Comparison of ENCODE assay signal across 8 mouse cellular contexts in genomic region chr2:71389864-71390263, GRCm38 (mm10). TPM values are rescaled to one million over a fixed set of nuclear protein-coding genes. Genes with fewer than 3 reads are reported as not detected.
A peak's percentile ranks its signal among the peaks of the same experiment; 100 is the strongest.
DNase-seq lines count a peak whose midpoint lies in the region; ATAC-seq and TF ChIP-seq lines count a peak whose summit lies in the region.

No protein-coding gene starts in this region.

- no peaks in the 10 kb centered on the region for H3K27me3 ChIP-seq in kidney, adult 2 months (replicated peaks; ENCODE audit: control insufficient read depth, insufficient read depth, low read length)
- no peaks in the 10 kb centered on the region for H3K27me3 ChIP-seq in intestine, embryonic 14.5 days (replicated peaks; ENCODE audit: control insufficient read depth, insufficient read depth, low read length)

- H3K4me2 ChIP-seq in intestine, embryonic 14.5 days (ENCODE audit: low read length), result peak overlapping the region; percentile 63

- no peaks in the 10 kb centered on the region for H3K9me3 ChIP-seq in intestine, embryonic 14.5 days (ENCODE audit: control insufficient read depth, low read length)

- TF ChIP-seq CTCF in kidney, adult 2 months (conservative IDR thresholded peaks at IDR 0.05; ENCODE audit: insufficient read depth, insufficient read length, low read depth, low read length), result no peak

- H3K9ac ChIP-seq in intestine, embryonic 14.5 days (ENCODE audit: low read length), result peak overlapping the region; percentile 83

- no peak for TF ChIP-seq POLR2A in kidney, adult 2 months (IDR thresholded peaks at IDR 0.05; ENCODE audit: low read depth, low read length)

- 40% methylated on average over 9 of the region's 9 CpGs for WGBS in kidney, adult 2 months
- 57% methylated on average over 9 of the region's 9 CpGs for WGBS in intestine, embryonic 14.5 days

- H3K27ac ChIP-seq in kidney, adult 2 months (ENCODE audit: insufficient read depth, low read depth, low read length), result no peak overlapping the region
- H3K27ac ChIP-seq in brown adipose tissue, adult 24 weeks (replicated peaks; ENCODE audit: low read depth, low read length), result no peak overlapping the region
- peak overlapping the region; percentile 87; the same call in 1 of the 2 replicates for H3K27ac ChIP-seq in intestine, embryonic 14.5 days (ENCODE audit: low read depth)

- H3K4me3 ChIP-seq in kidney, adult 2 months (ENCODE audit: insufficient read depth, low read depth, low read length), result peak overlapping the region; percentile 81; the same call in 1 of the 2 replicates
- peak overlapping the region; percentile 79 for H3K4me3 ChIP-seq in brown adipose tissue, adult 24 weeks (ENCODE audit: insufficient read depth, low read depth, low read length)
- peak overlapping the region; percentile 88 for H3K4me3 ChIP-seq in intestine, embryonic 14.5 days (ENCODE audit: low read depth, low read length)

- H3K4me1 ChIP-seq in kidney, adult 2 months (ENCODE audit: control insufficient read depth, insufficient read depth, low read length), result peaks cover 5% of the 10 kb centered on the region; the same call in 1 of the 2 replicates
- peaks cover 2% of the 10 kb centered on the region; the same call in 1 of the 2 replicates for H3K4me1 ChIP-seq in brown adipose tissue, adult 24 weeks (ENCODE audit: control insufficient read depth, insufficient read depth, insufficient read length, low read length)
- peaks cover 8% of the 10 kb centered on the region; the same call in 1 of the 2 replicates for H3K4me1 ChIP-seq in intestine, embryonic 14.5 days (replicated peaks; ENCODE audit: control insufficient read depth, insufficient read depth, low read length)

- intact Hi-C loops in left cerebral cortex, postnatal 36 days (cut with DNase I), result no loop called here

- no peak for DNase-seq in kidney, adult 2 months
- no peak for DNase-seq in kidney, postnatal 10 days
- no peak for DNase-seq in intestine, embryonic 14.5 days (ENCODE audit: low spot score)
- DNase-seq in naive thymus-derived CD4-positive, alpha-beta T cell, adult 2 months (ENCODE audit: low read depth), result peak; percentile 67
- DNase-seq in left cerebral cortex, postnatal 36 days (ENCODE audit: low spot score in 2 of 2), result no peak
- no peak for DNase-seq in right cerebral cortex, adult 2 months (ENCODE audit: low spot score in 2 of 2)
- no peak for DNase-seq in layer of hippocampus, adult 9-10 months (ENCODE audit: low spot score)

- ATAC-seq in intestine, embryonic 14.5 days (replicated peaks; ENCODE audit: low FRiP score, low TSS enrichment, low read depth), result no peak

- H3K36me3 ChIP-seq in kidney, adult 2 months (ENCODE audit: control insufficient read depth, insufficient read depth, low read length), result no peaks in the 10 kb centered on the region
- peaks cover 27% of the 10 kb centered on the region for H3K36me3 ChIP-seq in intestine, embryonic 14.5 days (ENCODE audit: control insufficient read depth, insufficient read depth, low read length)

RNA-seq across cellular contexts. Expression of gene Hat1, which starts 1.1 kb away (rescaled TPM):
- polyA plus RNA-seq in kidney, adult 2 months (2012; rRNA removed), result 4.7 and 7.7 TPM in 2 replicates
- 15.5 and 16.6 TPM in 2 replicates for polyA plus RNA-seq in brown adipose tissue, adult 24 weeks (2012; ENCODE audit: insufficient read depth, insufficient read length, missing spikeins)
- 116 and 126 TPM in 2 replicates for polyA plus RNA-seq in intestine, embryonic 14.5 days (2014; fragmentation: Nextera tagmentation; extraction: Ambion mirVana)
- total RNA-seq in left cerebral cortex, postnatal 36 days (2021), result 10 to 100 TPM; 16.7 TPM

RNA-seq across cellular contexts. Expression of gene Slc25a12, which starts 22.3 kb away (rescaled TPM):
- 72.9 and 82.5 TPM in 2 replicates for polyA plus RNA-seq in kidney, adult 2 months (2012; rRNA removed)
- polyA plus RNA-seq in brown adipose tissue, adult 24 weeks (2012; ENCODE audit: insufficient read depth, insufficient read length, missing spikeins), result 4.6 and 5.6 TPM in 2 replicates
- polyA plus RNA-seq in intestine, embryonic 14.5 days (2014; fragmentation: Nextera tagmentation; extraction: Ambion mirVana), result 27.5 and 30.7 TPM in 2 replicates
- total RNA-seq in left cerebral cortex, postnatal 36 days (2021), result 100 to 1,000 TPM; 159 to 163 TPM
